Mouse (Mus musculus): ENCODE data around the gene Gm13288.
"Not testable (repeated sequence)": the region's sequence is repeated elsewhere in the genome, so short reads cannot be mapped to it uniquely, and the experiment has no call there.

Gene Gm13288

DNA sequence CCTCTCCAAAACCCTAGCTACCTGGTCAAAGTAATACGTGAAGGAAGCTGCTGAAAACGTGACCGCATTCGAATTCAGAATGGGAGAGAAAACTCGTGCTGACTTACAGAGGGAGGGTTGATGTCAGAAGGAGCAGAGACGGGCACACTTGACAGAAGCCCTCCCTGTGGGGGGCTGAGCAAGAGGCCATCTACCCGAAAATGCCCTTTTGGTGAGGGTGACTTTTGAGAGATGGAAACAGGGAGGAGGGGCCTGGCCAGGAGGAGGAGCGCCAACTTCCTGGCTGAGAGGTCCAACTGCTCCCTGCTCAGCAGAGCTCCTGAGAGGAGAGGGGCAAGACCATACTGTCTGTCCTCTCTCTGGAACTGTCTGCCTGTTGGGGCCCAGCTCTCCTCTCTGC lies at the start of gene Gm13288:
Gene Gm13288, plus strand, starts transcription at position 301 of the 400 bp plus-strand sequence.
- DNase-seq = not testable (repeated sequence)

DNA sequence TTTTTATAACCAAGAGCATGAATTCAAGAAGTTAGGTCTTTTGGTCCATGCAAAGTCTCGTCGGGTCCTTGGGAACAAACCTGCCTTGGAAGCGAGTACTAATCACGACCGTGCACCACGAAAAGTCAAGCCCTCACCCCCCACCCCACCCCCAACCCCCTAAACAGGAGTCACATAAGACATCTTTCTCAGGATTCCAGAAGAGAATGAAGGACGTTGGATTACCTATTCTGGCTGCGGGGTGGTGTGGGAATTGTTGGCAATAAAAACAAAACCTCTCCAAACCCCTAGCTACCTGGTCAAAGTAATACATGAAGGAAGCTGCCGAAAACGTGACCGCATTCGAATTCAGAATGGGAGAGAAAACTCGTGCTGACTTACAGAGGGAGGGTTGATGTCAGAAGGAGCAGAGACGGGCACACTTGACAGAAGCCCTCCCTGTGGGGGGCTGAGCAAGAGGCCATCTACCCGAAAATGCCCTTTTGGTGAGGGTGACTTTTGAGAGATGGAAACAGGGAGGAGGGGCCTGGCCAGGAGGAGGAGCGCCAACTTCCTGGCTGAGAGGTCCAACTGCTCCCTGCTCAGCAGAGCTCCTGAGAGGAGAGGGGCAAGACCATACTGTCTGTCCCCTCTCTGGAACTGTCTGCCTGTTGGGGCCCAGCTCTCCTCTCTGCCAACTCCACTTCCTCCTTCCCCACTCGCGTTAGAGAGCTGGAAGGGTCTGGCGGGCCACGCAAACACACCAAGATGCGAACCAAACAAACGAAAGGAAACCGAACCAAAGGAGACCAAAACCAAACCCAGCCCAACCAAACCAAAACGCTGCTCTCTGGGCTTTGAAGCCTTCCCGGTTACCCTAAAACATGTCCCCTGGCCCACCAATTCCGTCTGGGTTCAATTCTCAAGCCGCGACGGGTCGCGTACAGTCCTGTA lies 48.5 kb upstream of the Gm13288 start:
- not testable (repeated sequence) for DNase-seq

DNA sequence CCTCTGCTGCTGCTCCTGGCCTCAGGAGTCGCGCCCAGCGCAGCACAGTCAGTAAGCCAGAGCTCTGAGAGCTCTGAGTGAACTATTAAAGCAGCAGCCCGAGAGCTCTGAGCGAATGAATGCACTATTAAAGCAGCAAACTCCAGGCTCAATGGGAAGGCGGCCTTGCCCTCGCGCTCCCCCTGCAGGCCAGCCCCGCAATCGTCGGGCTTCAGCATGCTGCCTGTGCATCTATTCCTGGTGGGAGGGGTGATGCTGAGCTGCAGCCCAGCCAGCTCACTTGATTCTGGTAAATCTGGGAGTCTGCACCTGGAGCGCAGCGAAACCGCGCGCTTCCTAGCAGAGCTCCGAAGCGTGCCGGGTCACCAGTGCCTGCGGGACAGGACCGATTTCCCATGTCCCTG lies 47.7 kb upstream of the Gm13288 start:
- DNase-seq = peak; percentile 90

DNA sequence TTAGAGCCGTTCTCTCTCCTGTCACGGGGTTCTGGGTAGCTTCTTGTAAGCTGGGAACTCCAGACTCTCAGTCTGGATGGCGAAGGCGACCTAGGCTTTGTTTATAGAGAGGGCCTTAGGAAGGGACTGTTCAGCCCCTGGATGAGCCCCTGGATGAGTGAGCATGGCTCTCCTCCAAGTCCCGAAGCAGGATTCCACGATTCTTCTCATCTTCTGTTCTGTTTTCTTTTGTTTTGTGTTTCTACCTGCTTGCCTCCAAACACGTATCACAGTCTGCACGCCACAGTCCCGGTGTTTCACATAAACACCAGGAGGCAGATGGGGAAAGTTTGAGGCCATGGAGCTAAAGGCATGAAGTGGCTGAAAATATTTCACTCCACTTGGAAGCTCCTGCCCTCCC lies 46.6 kb upstream of the Gm13288 start:
- not testable (repeated sequence) for DNase-seq

DNA sequence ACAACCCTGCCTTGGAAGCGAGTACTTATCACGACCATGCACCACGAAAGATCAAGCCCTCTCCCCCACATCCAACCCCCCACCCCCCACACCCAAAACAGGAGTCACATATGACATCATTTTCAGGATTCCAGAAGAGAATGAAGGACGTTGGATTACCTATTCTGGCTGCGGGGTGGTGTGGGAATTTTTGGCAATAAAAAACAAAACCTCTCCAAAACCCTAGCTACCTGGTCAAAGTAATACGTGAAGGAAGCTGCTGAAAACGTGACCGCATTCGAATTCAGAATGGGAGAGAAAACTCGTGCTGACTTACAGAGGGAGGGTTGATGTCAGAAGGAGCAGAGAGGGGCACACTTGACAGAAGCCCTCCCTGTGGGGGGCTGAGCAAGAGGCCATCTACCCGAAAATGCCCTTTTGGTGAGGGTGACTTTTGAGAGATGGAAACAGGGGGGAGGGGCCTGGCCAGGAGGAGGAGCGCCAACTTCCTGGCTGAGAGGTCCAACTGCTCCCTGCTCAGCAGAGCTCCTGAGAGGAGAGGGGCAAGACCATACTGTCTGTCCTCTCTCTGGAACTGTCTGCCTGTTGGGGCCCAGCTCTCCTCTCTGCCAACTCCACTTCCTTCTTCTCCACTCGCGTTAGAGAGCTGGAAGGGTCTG lies 45.6 kb upstream of the Gm13288 start, which contains the start of gene Gm13283:
Gene Gm13283, plus strand, starts transcription at position 510 of the 659 bp plus-strand sequence.
- peak; percentile 52 for DNase-seq

DNA sequence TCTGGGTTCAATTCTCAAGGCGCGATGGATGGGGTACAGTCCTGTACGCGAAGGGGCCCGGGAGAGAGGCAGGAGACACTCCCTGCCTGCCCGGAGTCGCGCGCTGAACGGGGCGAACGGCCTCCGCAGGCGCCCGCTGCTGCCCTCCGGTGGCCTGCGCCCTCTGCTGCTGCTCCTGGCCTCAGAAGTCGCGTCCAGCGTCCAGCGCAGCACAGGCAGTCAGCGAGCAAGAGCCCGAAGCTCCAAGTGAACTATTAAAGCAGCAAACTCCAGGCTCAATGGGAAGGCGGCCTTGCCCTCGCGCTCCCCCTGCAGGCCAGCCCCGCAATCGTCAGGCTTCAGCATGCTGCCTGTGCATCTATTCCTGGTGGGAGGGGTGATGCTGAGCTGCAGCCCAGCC lies 44.9 kb upstream of the Gm13288 start:
- peak; percentile 87 for DNase-seq

DNA sequence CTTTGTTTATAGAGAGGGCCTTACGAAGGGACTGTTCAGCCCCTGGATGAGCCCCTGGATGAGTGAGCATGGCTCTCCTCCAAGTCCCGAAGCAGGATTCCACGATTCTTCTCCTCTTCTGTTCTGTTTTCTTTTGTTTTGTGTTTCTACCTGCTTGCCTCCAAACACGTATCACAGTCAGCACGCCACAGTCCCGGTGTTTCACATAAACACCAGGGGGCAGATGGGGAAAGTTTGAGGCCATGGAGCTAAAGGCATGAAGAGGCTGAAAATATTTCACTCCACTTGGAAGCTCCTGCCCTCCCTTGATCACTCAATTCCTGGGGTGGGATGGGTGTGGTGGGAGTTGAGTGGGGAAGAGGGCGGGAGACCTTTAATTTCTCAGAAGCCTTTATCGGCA lies 43.6 kb upstream of the Gm13288 start:
- DNase-seq = peak; percentile 74

DNA sequence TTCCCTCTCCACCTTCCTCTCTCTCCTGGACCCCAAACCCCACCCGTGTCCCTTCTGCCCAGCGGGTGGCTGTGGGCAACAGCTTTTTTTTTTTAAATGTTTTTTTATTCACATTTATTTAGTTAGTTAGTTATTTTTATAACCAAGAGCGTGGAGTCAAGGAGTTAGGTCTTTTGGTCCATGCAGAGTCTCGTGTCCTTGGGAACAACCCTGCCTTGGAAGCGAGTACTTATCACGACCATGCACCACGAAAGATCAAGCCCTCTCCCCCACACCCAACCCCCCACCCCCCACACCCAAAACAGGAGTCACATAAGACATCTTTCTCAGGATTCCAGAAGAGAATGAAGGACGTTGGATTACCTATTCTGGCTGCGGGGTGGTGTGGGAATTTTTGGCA lies 43.0 kb upstream of the Gm13288 start:
- DNase-seq = peak; percentile 21

DNA sequence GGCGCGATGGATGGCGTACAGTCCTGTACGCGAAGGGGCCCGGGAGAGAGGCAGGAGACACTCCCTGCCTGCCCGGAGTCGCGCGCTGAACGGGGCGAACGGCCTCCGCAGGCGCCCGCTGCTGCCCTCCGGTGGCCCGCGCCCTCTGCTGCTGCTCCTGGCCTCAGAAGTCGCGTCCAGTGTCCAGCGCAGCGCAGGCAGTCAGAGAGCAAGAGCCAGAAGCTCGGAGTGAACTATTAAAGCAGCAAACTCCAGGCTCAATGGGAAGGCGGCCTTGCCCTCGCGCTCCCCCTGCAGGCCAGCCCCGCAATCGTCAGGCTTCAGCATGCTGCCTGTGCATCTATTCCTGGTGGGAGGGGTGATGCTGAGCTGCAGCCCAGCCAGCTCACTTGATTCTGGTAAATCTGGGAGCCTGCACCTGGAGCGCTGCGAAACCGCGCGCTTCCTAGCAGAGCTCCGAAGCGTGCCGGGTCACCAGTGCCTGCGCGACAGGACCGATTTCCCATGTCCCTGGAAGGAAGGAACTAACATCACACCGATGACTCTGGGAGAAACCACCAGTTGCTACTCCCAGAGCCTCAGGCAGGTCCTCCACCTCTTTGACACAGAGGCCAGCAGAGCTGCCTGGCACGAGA lies 41.8 kb upstream of the Gm13288 start:
- peak; percentile 74 for DNase-seq

DNA sequence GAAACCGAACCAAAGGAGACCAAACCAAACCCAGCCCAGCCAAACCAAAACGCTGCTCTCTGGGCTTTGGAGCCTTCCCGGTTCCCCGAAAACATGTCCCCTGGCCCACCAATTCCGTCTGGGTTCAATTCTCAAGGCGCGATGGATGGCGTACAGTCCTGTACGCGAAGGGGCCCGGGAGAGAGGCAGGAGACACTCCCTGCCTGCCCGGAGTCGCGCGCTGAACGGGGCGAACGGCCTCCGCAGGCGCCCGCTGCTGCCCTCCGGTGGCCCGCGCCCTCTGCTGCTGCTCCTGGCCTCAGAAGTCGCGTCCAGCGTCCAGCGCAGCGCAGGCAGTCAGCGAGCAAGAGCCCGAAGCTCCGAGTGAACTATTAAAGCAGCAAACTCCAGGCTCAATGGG lies 31.8 kb upstream of the Gm13288 start, which contains the start of gene Gm13290:
Gene Gm13290, plus strand, starts transcription at position 301 of the 400 bp plus-strand sequence.
- DNase-seq = not testable (repeated sequence)

DNA sequence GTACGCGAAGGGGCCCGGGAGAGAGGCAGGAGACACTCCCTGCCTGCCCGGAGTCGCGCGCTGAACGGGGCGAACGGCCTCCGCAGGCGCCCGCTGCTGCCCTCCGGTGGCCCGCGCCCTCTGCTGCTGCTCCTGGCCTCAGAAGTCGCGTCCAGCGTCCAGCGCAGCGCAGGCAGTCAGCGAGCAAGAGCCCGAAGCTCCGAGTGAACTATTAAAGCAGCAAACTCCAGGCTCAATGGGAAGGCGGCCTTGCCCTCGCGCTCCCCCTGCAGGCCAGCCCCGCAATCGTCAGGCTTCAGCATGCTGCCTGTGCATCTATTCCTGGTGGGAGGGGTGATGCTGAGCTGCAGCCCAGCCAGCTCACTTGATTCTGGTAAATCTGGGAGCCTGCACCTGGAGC lies 28.7 kb upstream of the Gm13288 start, which contains the start of gene Gm13289:
Gene Gm13289, plus strand, starts transcription at position 301 of the 400 bp plus-strand sequence.
- not testable (repeated sequence) for DNase-seq

DNA sequence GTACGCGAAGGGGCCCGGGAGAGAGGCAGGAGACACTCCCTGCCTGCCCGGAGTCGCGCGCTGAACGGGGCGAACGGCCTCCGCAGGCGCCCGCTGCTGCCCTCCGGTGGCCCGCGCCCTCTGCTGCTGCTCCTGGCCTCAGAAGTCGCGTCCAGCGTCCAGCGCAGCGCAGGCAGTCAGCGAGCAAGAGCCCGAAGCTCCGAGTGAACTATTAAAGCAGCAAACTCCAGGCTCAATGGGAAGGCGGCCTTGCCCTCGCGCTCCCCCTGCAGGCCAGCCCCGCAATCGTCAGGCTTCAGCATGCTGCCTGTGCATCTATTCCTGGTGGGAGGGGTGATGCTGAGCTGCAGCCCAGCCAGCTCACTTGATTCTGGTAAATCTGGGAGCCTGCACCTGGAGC lies 25.8 kb upstream of the Gm13288 start, which contains the start of gene Gm13272:
Gene Gm13272, plus strand, starts transcription at position 301 of the 400 bp plus-strand sequence.
- not testable (repeated sequence) for DNase-seq

DNA sequence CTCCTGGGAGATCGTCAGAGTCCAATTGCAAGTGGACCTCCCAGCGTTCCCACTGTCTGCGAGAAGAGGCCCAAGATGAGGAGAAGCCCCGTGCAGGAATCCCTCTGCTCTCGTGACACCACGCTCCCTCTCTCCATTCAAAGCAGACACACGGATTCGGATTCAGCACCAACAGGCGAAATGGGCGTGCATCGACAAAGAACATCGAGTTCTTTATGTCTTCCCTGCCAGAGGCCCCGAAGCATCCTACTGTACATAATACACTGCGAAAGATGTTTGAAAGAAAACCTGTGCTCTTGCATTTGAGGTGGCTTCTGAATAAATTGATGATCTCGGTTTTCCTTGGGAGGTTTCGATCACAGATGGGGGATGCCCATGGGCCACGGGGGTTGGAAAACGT lies 25.0 kb upstream of the Gm13288 start:
- peak; percentile 15 for DNase-seq

DNA sequence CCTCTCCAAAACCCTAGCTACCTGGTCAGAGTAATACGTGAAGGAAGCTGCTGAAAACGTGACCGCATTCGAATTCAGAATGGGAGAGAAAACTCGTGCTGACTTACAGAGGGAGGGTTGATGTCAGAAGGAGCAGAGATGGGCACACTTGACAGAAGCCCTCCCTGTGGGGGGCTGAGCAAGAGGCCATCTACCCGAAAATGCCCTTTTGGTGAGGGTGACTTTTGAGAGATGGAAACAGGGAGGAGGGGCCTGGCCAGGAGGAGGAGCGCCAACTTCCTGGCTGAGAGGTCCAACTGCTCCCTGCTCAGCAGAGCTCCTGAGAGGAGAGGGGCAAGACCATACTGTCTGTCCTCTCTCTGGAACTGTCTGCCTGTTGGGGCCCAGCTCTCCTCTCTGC lies 23.5 kb upstream of the Gm13288 start, which contains the start of gene Ifnz:
Gene Ifnz, plus strand, starts transcription at position 301 of the 400 bp plus-strand sequence.
- DNase-seq = not testable (repeated sequence)

DNA sequence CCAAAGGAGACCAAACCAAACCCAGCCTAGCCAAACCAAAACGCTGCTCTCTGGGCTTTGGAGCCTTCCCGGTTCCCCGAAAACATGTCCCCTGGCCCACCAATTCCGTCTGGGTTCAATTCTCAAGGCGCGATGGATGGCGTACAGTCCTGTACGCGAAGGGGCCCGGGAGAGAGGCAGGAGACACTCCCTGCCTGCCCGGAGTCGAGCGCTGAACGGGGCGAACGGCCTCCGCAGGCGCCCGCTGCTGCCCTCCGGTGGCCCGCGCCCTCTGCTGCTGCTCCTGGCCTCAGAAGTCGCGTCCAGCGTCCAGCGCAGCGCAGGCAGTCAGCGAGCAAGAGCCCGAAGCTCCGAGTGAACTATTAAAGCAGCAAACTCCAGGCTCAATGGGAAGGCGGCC lies 23.0 kb upstream of the Gm13288 start:
- peak; percentile 13 for DNase-seq

DNA sequence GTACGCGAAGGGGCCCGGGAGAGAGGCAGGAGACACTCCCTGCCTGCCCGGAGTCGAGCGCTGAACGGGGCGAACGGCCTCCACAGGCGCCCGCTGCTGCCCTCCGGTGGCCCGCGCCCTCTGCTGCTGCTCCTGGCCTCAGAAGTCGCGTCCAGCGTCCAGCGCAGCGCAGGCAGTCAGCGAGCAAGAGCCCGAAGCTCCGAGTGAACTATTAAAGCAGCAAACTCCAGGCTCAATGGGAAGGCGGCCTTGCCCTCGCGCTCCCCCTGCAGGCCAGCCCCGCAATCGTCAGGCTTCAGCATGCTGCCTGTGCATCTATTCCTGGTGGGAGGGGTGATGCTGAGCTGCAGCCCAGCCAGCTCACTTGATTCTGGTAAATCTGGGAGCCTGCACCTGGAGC lies 19.9 kb upstream of the Gm13288 start, which contains the start of gene Gm13276:
Gene Gm13276, plus strand, starts transcription at position 301 of the 400 bp plus-strand sequence.
- not testable (repeated sequence) for DNase-seq

DNA sequence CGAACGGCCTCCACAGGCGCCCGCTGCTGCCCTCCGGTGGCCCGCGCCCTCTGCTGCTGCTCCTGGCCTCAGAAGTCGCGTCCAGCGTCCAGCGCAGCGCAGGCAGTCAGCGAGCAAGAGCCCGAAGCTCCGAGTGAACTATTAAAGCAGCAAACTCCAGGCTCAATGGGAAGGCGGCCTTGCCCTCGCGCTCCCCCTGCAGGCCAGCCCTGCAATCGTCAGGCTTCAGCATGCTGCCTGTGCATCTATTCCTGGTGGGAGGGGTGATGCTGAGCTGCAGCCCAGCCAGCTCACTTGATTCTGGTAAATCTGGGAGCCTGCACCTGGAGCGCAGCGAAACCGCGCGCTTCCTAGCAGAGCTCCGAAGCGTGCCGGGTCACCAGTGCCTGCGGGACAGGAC lies 16.9 kb upstream of the Gm13288 start, which contains the start of gene Gm13277:
Gene Gm13277, plus strand, starts transcription at position 231 of the 400 bp plus-strand sequence.
- peak; percentile 84 for DNase-seq

DNA sequence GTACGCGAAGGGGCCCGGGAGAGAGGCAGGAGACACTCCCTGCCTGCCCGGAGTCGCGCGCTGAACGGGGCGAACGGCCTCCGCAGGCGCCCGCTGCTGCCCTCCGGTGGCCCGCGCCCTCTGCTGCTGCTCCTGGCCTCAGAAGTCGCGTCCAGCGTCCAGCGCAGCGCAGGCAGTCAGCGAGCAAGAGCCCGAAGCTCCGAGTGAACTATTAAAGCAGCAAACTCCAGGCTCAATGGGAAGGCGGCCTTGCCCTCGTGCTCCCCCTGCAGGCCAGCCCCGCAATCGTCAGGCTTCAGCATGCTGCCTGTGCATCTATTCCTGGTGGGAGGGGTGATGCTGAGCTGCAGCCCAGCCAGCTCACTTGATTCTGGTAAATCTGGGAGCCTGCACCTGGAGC lies 14.1 kb upstream of the Gm13288 start, which contains the start of gene Gm13278:
Gene Gm13278, plus strand, starts transcription at position 301 of the 400 bp plus-strand sequence.
- DNase-seq = not testable (repeated sequence)

DNA sequence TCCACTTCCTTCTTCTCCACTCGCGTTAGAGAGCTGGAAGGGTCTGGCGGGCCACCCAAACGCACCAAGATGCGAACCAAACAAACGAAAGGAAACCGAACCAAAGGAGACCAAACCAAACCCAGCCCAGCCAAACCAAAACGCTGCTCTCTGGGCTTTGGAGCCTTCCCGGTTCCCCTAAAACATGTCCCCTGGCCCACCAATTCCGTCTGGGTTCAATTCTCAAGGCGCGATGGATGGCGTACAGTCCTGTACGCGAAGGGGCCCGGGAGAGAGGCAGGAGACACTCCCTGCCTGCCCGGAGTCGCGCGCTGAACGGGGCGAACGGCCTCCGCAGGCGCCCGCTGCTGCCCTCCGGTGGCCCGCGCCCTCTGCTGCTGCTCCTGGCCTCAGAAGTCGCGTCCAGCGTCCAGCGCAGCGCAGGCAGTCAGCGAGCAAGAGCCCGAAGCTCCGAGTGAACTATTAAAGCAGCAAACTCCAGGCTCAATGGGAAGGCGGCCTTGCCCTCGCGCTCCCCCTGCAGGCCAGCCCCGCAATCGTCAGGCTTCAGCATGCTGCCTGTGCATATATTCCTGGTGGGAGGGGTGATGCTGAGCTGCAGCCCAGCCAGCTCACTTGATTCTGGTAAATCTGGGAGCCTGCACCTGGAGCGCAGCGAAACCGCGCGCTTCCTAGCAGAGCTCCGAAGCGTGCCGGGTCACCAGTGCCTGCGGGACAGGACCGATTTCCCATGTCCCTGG lies 11.2 kb upstream of the Gm13288 start, which contains the start of gene Gm13275:
Gene Gm13275, plus strand, starts transcription at position 552 of the 740 bp plus-strand sequence.
- peak; percentile 50 for DNase-seq

DNA sequence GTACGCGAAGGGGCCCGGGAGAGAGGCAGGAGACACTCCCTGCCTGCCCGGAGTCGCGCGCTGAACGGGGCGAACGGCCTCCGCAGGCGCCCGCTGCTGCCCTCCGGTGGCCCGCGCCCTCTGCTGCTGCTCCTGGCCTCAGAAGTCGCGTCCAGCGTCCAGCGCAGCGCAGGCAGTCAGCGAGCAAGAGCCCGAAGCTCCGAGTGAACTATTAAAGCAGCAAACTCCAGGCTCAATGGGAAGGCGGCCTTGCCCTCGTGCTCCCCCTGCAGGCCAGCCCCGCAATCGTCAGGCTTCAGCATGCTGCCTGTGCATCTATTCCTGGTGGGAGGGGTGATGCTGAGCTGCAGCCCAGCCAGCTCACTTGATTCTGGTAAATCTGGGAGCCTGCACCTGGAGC lies 8.2 kb upstream of the Gm13288 start, which contains the start of gene Gm13279:
Gene Gm13279, plus strand, starts transcription at position 301 of the 400 bp plus-strand sequence.
- not testable (repeated sequence) for DNase-seq

DNA sequence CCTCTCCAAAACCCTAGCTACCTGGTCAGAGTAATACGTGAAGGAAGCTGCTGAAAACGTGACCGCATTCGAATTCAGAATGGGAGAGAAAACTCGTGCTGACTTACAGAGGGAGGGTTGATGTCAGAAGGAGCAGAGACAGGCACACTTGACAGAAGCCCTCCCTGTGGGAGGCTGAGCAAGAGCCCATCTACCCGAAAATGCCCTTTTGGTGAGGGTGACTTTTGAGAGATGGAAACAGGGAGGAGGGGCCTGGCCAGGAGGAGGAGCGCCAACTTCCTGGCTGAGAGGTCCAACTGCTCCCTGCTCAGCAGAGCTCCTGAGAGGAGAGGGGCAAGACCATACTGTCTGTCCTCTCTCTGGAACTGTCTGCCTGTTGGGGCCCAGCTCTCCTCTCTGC lies 6.0 kb upstream of the Gm13288 start, which contains the start of gene Gm13285:
Gene Gm13285, plus strand, starts transcription at position 301 of the 400 bp plus-strand sequence.
- DNase-seq = not testable (repeated sequence)

Data from kidney, postnatal 10 days (tissue).